Mouse (Mus musculus): ENCODE measurements around the gene Cilp2. TPM values are rescaled to one million over a fixed set of nuclear protein-coding genes. Genes with fewer than 3 reads are reported as not detected.
A peak's percentile ranks its signal among the peaks of the same experiment; 100 is the strongest.

Cilp2 gene
- polyA plus RNA-seq, 1 experiment = 0.20 TPM

- TF ChIP-seq POLR2A (IDR thresholded peaks at IDR 0.05; ENCODE audit: low read depth, low read length) (peak; percentile 83; the same call in 1 of the 2 replicates), CTCF (IDR thresholded peaks at IDR 0.05; ENCODE audit: extremely low read depth, insufficient read length, insufficient replicate concordance, low read depth, low read length) (peak; percentile 83)
- Histone ChIP-seq H3K4me1 (ENCODE audit: control insufficient read depth, insufficient read depth, insufficient read length, low read length) (peaks cover 18% of the 10 kb centered on the region), H3K36me3 (ENCODE audit: control insufficient read depth, insufficient read depth, low read length) (peaks cover 3% of the 10 kb centered on the region; the same call in 1 of the 2 replicates), H3K27me3 (ENCODE audit: control insufficient read depth, insufficient read depth, low read length) (no peaks in the 10 kb centered on the region), H3K27ac (ENCODE audit: insufficient read depth, low read depth, low read length) (peak overlapping the region; percentile 86), H3K4me3 (ENCODE audit: low read depth, low read length) (peak overlapping the region; percentile 90)
- whole genome bisulfite sequencing = under 1% methylated on average over 41 of the region's 41 CpGs
Measured at GRCm38 (mm10) chr8:69901484-69902162, 14.1 kb upstream of the Cilp2 start.

GRCm38 (mm10) chr8:69900895-69901451 is 13.5 kb upstream of the Cilp2 start:
- peaks cover 4% of the 10 kb centered on the region; the same call in 1 of the 2 replicates for H3K36me3 ChIP-seq (ENCODE audit: control insufficient read depth, insufficient read depth, low read length)
- peaks cover 18% of the 10 kb centered on the region for H3K4me1 ChIP-seq (ENCODE audit: control insufficient read depth, insufficient read depth, insufficient read length, low read length)
- peak overlapping the region; percentile 86 for H3K27ac ChIP-seq (ENCODE audit: insufficient read depth, low read depth, low read length)
- H3K4me3 ChIP-seq (ENCODE audit: low read depth, low read length) = peak overlapping the region; percentile 90
- H3K27me3 ChIP-seq (ENCODE audit: control insufficient read depth, insufficient read depth, low read length) = no peaks in the 10 kb centered on the region
- WGBS = 9% methylated on average over 12 of the region's 12 CpGs
- TF ChIP-seq CTCF (IDR thresholded peaks at IDR 0.05; ENCODE audit: extremely low read depth, insufficient read length, insufficient replicate concordance, low read depth, low read length) (no peak), POLR2A (IDR thresholded peaks at IDR 0.05; ENCODE audit: low read depth, low read length) (no peak)

DNA sequence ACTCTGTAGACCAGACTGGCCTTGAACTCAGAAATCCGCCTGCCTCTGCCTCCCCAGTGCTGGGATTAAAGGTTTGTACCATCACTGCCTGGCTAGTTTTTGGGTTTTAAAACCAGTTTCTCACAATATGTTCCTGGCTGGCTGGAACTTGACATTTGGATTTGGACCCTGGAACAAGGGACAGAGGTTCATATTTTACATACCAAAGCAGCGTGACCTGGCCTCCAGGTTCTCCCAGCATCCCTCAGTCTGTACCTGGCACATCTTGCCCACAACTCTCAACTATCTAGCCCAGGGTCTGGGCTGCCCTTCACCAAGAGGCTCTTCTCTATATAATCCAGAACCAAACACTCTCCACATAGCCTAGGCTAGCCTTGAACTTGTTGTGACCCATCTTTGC is 12.4 kb upstream of the Cilp2 start:
- Histone ChIP-seq H3K27ac (ENCODE audit: insufficient read depth, low read depth, low read length) (no peak overlapping the region), H3K4me3 (ENCODE audit: low read depth, low read length) (no peak overlapping the region), H3K4me1 (ENCODE audit: control insufficient read depth, insufficient read depth, insufficient read length, low read length) (peaks cover 18% of the 10 kb centered on the region), H3K36me3 (ENCODE audit: control insufficient read depth, insufficient read depth, low read length) (peaks cover 5% of the 10 kb centered on the region; the same call in 1 of the 2 replicates), H3K27me3 (ENCODE audit: control insufficient read depth, insufficient read depth, low read length) (no peaks in the 10 kb centered on the region)
- no peak for TF ChIP-seq POLR2A (IDR thresholded peaks at IDR 0.05; ENCODE audit: low read depth, low read length)
- no peak for TF ChIP-seq CTCF (IDR thresholded peaks at IDR 0.05; ENCODE audit: extremely low read depth, insufficient read length, insufficient replicate concordance, low read depth, low read length)
- WGBS = 73% methylated on average over 2 of the region's 2 CpGs

DNA sequence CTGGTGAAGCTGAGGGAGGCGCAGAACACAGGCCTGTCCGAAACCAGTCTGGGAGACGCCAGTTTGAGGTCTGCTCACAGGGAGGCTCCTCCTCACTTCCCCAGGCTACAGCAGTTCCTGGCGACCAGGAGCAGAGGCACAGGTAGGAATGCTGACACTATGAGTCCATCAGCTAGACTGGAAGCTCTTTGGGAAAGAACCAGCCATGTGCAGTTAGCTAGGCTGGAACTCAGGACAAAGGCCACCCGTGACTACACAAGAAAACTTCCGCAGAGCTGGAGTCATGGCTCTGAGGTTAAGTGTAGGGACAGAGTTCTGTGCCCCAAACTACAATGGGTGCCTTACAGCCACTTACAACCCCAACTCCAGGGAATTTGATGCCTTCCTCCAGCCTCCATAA is 10.4 kb upstream of the Cilp2 start:
- 83% methylated on average over 6 of the region's 6 CpGs for WGBS
- Histone ChIP-seq H3K27me3 (ENCODE audit: control insufficient read depth, insufficient read depth, low read length) (no peaks in the 10 kb centered on the region), H3K36me3 (ENCODE audit: control insufficient read depth, insufficient read depth, low read length) (peaks cover 21% of the 10 kb centered on the region; the same call in 1 of the 2 replicates), H3K27ac (ENCODE audit: insufficient read depth, low read depth, low read length) (no peak overlapping the region), H3K4me3 (ENCODE audit: low read depth, low read length) (no peak overlapping the region), H3K4me1 (ENCODE audit: control insufficient read depth, insufficient read depth, insufficient read length, low read length) (peaks cover 17% of the 10 kb centered on the region)
- no peak for TF ChIP-seq POLR2A (IDR thresholded peaks at IDR 0.05; ENCODE audit: low read depth, low read length)
- no peak for TF ChIP-seq CTCF (IDR thresholded peaks at IDR 0.05; ENCODE audit: extremely low read depth, insufficient read length, insufficient replicate concordance, low read depth, low read length)

GRCm38 (mm10) chr8:69895772-69896451 is 8.4 kb upstream of the Cilp2 start:
- Histone ChIP-seq H3K36me3 (ENCODE audit: control insufficient read depth, insufficient read depth, low read length) (peaks cover 24% of the 10 kb centered on the region), H3K27ac (ENCODE audit: insufficient read depth, low read depth, low read length) (no peak overlapping the region), H3K4me3 (ENCODE audit: low read depth, low read length) (no peak overlapping the region), H3K4me1 (ENCODE audit: control insufficient read depth, insufficient read depth, insufficient read length, low read length) (peaks cover 8% of the 10 kb centered on the region), H3K27me3 (ENCODE audit: control insufficient read depth, insufficient read depth, low read length) (no peaks in the 10 kb centered on the region)
- TF ChIP-seq CTCF (IDR thresholded peaks at IDR 0.05; ENCODE audit: extremely low read depth, insufficient read length, insufficient replicate concordance, low read depth, low read length) = no peak
- TF ChIP-seq POLR2A (IDR thresholded peaks at IDR 0.05; ENCODE audit: low read depth, low read length) = no peak
- 76% methylated on average over 4 of the region's 4 CpGs for WGBS

DNA sequence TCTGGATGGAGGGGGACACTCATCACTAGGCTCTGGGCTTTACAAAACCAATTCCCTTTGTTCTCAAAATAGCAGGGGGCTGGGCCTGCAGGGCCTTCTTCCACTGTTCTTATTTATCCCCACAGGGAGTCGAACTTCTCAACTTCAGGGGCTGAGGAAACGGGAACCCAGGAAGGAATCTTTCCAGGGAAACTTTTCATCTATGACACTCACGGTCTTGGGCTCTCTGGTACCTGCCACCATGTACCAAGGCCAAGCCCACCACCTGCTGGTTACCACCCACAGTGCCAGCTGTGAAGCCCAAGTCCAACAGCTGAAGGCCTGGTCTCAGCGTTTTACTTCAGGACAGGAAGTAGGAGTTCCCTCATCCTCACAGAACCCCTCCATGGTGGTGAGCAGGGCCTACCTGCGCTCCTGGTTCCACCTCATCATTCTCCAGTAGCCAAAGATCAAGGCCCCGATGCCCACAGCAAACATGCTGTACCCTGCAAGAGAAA is 7.4 kb upstream of the Cilp2 start:
- 75% methylated on average over 6 of the region's 6 CpGs for WGBS

GRCm38 (mm10) chr8:69893863-69894262 is 6.4 kb upstream of the Cilp2 start:
- Histone ChIP-seq H3K4me3 (ENCODE audit: low read depth, low read length) (no peak overlapping the region), H3K36me3 (ENCODE audit: control insufficient read depth, insufficient read depth, low read length) (peaks cover 24% of the 10 kb centered on the region), H3K27me3 (ENCODE audit: control insufficient read depth, insufficient read depth, low read length) (peaks cover 10% of the 10 kb centered on the region), H3K27ac (ENCODE audit: insufficient read depth, low read depth, low read length) (no peak overlapping the region), H3K4me1 (ENCODE audit: control insufficient read depth, insufficient read depth, insufficient read length, low read length) (0 out of 2 replicates have a peak, but pooled peaks cover 8% of the 10 kb centered on the region)
- WGBS = 60% methylated on average over 17 of the region's 17 CpGs
- TF ChIP-seq POLR2A (IDR thresholded peaks at IDR 0.05; ENCODE audit: low read depth, low read length) = no peak
- TF ChIP-seq CTCF (IDR thresholded peaks at IDR 0.05; ENCODE audit: extremely low read depth, insufficient read length, insufficient replicate concordance, low read depth, low read length) = peak; percentile 43; the same call in 1 of the 2 replicates

More for the DNA sequence above, 7.4 kb upstream of the Cilp2 start:
- Histone ChIP-seq H3K4me1 (ENCODE audit: control insufficient read depth, insufficient read depth, insufficient read length, low read length) (peaks cover 4% of the 10 kb centered on the region; the same call in 1 of the 2 replicates), H3K4me3 (ENCODE audit: low read depth, low read length) (no peak overlapping the region), H3K36me3 (ENCODE audit: control insufficient read depth, insufficient read depth, low read length) (peaks cover 24% of the 10 kb centered on the region), H3K27me3 (ENCODE audit: control insufficient read depth, insufficient read depth, low read length) (no peaks in the 10 kb centered on the region), H3K27ac (ENCODE audit: insufficient read depth, low read depth, low read length) (no peak overlapping the region)
- TF ChIP-seq POLR2A (IDR thresholded peaks at IDR 0.05; ENCODE audit: low read depth, low read length) = no peak
- TF ChIP-seq CTCF (IDR thresholded peaks at IDR 0.05; ENCODE audit: extremely low read depth, insufficient read length, insufficient replicate concordance, low read depth, low read length) = no peak
